Mouse (Mus musculus): ENCODE measurements around the gene Eya2. TPM values are rescaled to one million over a fixed set of nuclear protein-coding genes. Genes with fewer than 3 reads are reported as not detected.

The Eya2 gene
- total RNA-seq, 4 experiments from 2014 or later = 2.8 to 3.9 (median 3.5) TPM

DNA sequence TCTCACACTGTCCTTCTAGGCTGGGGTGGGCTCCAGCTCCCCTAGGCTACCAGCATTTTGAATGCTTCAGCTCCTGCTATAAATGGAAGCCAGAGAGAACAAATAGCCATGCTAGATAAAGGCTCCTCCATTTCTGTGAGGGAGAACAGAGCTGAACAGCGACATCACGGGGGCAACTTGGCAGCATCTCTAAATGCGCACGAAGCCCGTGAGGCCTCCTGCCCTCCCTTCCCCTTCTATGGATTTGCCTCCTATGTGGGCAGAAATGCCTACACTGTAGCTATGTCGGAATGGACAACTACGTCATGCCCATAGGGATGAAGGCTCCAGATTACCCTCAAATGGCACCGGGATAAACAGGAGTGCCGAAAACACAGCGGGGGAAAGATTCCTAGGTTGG, 222.6 kb downstream of the Eya2 start:
- DNase-seq (ENCODE audit: low spot score in 2 of 2) = peak in 1 of 2 experiments; percentile 60

DNA sequence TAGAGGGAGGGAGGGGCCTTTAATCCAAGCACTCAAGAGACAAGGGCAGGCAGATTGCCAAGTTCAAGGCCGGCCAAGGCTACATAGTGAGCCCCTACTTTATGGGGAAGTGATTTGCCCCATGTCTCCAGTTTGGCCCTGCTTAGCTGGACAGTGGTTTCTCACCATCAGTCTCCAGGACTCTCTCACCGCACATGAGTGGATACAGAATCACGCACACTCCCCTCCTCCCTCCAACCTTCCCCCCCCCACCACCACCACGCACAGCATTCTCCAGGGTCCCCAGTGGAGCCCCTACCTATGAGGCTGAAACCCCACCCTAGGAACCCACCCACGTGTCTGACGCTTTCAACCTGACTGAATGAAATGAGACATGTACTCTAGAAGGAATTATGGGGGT, 223.7 kb downstream of the Eya2 start:
- no peak for DNase-seq (ENCODE audit: low spot score in 2 of 2)

DNA sequence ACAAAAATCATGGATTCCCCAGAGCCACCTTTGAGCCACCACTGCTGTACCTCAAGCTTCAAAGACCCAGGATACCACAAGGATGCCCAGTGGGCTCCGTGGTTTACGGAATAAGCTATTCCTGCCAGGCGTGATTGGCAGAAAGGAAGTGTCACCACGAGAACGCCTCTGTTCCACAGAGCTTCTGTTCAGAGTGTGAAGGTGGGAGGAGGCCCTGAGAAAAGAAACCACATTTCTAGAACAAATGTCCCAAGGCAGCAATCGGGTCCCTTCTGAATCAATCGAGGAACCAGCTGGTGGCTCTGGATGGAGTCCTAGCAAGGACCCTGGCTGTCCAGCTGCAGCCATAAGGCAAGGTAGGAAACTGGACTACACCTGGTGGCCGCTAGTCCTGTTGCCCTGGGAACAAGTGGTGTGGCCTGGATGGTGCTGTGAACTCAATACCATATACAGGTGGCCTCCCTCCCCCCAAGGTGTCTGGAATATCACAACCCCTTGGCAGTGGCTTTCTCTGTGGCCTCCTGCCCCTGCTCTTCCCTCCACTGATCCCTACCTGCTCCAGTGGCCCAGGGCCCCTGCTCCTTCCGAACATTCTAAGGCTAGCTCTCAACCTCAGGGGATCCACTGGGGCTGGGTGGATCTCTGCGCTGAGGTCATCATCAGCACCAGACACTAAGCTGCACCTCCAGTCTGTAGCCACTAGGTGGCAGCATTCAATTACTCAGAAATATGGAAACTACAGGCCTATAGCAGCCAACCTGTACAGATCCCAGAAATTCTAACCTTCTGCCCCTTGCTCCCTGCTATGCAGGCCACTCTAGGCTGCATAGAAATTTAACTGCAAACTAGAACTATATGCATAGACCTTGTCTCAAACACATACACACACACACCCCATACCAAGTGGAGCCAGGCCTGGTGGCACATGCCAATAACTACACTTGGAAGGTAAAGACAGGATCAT, 224.4 kb downstream of the Eya2 start:
- DNase-seq (ENCODE audit: low spot score in 2 of 2) = peak in 1 of 2 experiments; percentile 81

DNA sequence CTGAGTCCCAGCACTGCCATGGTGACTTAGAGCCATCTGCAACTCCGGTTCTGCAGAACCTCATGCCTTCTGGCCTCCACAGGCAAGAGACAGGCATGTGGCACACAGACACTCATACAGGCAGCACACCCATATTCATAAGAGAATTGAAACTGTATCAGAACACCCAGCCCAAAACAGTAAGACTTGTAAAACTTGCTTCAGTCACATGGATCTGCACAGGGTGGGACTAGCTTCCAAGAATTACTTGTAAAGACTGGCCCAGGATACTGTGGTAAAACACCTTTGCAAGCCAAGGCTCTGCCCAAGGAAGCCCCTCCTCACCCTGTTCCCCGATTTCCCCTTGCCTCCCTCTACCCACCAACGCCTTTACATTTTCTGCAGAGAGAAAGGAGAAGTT, 225.2 kb downstream of the Eya2 start:
- no peak for DNase-seq (ENCODE audit: low spot score in 2 of 2)

DNA sequence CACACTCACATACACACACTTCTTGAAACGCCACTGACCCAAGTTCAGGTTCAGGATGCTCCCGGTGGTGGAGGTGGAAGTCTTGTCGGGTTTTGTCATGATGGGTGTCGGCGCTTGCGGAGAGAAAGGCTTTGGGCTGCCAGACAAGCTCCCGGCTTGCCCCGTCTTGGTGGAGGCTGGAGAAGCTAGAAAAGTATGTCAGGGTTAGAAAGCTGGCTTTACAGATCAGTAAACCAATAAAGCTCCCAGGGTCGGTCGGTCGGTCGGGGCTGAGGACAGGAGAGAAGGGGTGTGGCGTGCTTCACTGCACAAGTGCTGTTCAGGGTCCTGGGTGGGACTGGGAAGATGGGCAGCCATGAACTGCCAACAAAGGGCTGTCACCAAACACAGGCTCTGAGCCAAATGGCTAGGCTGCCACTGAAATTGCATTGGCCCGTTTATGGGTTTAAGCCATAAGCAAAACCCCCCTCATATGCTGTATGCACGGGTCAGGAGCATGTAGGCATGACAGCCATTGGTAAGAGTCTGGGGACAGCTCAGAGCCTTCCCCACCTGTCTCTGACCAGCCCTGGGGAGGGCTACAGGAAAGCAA, 225.8 kb downstream of the Eya2 start:
- no peak for DNase-seq (ENCODE audit: low spot score in 2 of 2)

Other genes starting within 250 kb of the Eya2 start
- gene Zfp663, start 226.3 kb upstream of the Eya2 start, total RNA-seq (2022) = under 1 TPM in 1 of 4 experiments, not detected in 3; 0.11 TPM
- 10 to 100 TPM; 14.1 to 15.7 (median 15.3) TPM for gene Zfp334, start 206.8 kb upstream of the Eya2 start, total RNA-seq (2022)
- gene Ocstamp, start 194.6 kb upstream of the Eya2 start, total RNA-seq (2022) = not detected
- gene Slc13a3, start 121.8 kb upstream of the Eya2 start, total RNA-seq (2022) = 10 to 100 TPM; 17.7 to 21.1 (median 19.2) TPM
- 10 to 100 TPM; 19.2 to 20.3 (median 20.0) TPM for gene Trp53rka, start 101.7 kb upstream of the Eya2 start, total RNA-seq (2022)
- gene Slc2a10, start 91.2 kb upstream of the Eya2 start, total RNA-seq (2022) = 1 to 10 TPM; 1.0 to 1.4 (median 1.2) TPM